Mouse (Mus musculus): ENCODE measurements around the gene Aqp6.

The Aqp6 gene

DNA sequence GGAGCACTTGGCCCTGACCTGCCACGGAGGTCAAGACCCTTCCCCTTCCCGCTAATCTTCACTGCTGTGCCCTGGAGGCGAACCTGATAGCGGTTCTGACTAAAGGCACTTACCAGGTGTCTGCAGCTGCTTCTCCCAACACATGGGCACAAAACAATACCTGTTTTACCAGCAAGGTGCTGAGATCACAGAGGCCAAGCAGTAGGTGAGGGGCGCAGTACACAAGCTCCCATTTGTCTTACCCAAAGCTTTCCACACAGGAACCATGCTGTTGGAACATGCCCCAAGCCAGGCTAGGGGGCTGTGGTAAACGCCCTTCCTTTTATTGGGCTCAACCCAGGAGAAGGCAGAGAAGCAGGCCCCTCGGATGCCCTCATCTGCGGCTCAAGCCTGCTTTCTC, 3.6 kb upstream of the Aqp6 start:
- no peak for DNase-seq (ENCODE audit: low read depth, low spot score)

DNA sequence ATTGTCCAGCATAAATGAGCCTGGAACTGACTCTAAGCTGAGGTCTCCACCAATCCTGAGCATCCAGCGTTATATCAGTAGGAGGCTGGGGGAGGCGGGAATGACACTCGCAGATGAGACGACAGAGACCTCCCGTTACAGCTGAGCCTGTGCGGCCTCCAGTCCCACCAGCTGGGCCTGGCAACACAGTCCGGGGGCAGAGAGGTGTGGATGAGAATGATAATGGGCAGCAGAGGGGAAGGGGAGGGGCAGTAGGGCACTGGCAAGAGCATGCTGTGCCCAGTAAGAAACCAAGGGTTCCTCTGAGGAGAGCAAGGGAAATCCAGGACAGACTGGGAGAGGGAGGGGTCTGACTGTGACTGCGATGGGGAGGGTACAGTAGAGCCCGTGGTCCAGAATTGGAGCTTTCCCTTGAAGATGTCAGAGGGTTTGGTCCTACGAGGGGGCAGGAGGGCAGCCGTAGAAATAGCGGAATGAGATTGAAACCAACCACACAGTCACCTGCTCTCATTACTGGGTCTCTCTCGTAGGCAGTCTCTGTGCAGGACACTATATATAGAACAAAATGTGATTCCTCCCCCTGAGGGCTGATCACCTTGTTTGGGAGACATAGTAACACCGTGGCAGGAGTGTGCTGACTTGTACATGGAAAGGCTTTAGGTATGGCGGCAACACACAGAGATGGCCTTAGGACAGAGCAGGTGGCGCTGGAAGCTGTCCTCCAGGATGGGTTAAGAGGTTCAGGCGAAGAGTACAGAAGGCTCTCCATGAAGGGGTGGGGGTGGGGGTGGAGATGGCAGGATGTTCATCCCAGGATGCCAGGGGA, 1.7 kb upstream of the Aqp6 start:
- no peak for DNase-seq (ENCODE audit: low read depth, low spot score)

DNA sequence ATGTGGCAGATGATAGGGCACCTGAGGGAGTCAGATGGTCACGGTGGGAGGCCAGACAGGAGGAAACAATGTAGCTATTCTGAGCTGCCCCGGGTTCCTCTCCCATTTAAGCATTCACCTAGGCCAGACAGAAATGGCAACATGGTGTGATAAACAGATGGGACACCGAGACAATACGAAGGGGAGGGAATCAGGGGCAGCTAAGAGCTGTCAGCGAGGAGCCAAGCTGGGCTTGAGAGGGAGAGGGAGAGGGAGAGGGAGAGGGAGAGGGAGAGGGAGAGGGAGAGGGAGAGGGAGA, 572 bp downstream of the Aqp6 start:
- DNase-seq (ENCODE audit: low read depth, low spot score): no peak

DNA sequence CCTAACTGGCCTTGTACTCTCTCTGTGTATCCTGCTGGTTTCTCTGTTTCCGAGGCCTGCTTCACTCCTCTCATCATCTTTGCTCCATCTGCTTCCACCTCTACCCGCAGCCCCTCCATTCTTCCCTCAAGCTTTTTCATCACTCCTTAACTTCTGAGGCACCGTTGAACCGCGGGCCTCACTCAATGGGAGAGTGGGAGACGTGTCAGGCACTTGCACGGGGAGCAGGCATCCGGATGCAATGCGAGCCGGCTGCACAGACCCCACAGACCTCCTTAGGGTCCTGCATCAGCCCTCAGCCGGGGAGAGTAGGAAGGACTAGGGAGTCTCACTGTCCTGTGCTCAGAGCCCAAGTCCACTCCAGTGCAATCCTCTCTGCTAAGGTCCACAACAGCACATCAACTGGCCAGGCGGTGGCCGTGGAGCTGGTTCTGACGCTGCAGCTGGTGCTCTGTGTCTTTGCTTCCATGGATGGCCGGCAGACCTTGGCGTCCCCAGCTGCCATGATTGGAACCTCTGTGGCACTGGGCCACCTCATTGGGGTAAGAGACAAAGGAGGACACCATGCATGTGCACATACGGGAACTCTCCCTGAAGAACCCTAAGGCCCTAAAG, 1.1 kb downstream of the Aqp6 start:
- DNase-seq (ENCODE audit: low read depth, low spot score): no peak

DNA sequence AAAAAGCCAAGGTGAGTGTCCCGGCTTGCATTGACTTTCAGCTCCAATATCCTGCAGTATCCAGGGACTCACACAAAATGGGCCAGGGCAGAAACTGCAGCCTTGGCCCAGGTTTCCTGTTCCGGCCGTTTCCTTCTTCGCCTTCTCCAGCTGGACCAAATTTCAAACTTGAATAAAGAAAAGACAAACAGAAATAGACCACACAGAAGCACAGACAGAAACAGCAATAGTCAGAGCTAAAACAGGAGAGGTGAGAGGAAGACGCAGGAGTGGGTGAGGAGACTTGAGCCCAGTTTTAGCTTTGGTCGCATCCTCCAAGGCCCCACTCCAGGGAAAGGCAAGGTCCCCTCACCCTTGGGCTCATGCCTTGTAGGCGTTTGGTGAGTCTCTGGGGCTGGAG, 2.0 kb downstream of the Aqp6 start:
- DNase-seq (ENCODE audit: low read depth, low spot score): no peak

DNA sequence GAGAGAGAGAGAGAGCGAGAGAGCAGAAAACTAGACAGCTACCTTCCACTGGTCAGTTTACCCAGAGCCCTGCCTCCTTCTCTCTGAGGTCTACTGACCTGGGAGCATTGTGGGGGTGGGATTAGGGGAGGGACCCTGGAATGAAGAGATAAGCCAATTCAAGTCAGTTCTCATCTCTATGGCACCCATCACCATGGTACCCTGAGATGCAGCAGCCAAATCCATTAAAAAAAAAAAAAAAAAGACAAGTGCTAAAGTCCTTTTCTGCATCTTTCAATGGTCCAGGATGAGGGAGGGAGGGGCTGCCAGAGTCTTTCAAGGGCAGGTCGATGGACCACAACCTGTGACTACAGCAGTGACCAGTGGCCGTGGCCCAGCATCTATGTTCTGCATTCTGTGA, 4.4 kb downstream of the Aqp6 start:
- DNase-seq (ENCODE audit: low read depth, low spot score): no peak

DNA sequence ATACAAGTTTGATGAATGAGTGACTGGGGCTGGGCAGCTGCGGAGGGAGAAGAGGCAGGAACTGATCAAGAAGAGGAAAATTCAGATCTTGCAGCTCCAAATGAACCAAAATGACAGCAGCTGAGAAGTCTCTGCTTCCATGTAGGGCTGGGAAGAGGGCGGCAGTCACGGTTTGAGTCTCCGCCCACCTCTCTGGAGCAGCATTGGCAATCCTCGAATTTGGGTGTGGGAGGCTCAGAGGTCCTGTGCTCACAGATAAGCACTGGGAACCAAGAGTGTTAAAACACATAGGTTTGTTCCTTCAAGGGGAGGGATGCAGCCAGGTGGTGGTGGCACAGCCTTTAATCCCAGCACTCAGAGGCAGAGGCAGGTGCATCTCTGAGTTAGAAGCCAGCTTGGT, 5.3 kb downstream of the Aqp6 start:
- DNase-seq (ENCODE audit: low read depth, low spot score): no peak

DNA sequence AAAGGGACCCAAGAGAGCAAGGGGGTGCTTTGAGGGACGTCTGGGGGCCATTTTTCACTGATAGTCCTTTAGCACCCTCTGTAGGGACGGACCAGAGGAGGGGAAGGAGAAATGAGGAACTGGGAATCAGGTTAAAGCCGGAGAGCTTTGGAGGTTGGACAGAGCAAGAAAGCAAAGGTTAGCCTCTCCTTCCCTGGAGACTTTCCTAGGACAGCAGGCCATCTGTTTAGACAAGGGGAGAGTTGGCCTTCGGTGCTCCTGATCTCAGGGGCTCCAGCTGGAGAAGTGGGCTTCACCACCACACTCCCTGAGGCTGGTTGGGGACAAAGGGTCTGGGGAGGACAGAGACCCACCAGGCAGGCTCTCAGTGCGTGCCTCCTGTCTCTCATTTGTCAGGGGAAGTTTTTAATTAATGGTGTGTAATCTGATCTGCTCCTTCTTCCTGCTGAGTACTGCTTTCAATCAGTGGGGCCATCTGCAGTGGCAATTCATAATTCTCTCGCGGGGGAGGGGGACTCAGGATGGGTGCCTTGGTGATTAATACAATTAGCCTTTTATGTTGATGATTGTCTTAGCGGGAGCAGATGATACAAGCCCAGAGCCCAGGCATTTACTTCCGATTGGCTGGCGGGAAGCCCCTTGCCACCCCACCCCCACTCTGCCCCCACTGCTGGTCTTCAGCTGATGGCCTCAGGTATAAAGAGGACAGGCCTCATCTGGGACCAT, 6.4 kb downstream of the Aqp6 start:
- no peak for DNase-seq (ENCODE audit: low read depth, low spot score)

DNA sequence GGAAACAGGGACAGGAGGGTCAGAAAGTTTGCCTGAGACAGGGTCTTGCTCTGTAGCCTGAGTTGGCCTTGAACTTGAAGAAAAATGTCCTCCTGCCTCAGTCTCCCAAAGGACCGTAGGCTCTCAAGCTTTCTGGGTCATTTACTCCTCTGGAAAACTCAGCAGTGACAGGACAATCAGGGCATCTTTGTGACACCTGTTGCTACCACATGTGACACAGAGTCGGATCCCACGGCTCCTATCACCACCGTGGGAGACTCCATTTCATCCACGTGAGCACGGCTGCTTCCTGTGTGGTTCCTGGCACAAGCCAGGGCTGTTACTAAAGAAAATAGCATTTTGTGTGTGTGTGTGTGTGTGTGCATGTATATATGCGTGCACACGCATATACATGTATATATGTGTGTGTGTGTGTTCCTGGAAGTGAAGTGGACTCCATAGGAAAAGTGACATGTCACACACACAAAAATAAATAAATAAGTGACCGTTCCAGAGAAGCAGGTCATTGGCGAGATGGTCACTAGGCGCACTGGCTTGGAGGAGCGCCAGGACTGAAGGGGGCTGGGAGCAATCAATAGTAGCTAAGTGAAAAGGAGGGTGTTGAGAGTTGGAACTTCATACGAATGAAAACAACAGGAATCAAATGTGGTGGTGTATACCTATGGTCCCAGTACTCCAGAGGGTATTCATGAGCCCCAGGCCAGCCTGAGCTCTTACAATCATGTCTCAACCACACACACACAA, 7.4 kb downstream of the Aqp6 start:
- no peak for DNase-seq (ENCODE audit: low read depth, low spot score)

DNA sequence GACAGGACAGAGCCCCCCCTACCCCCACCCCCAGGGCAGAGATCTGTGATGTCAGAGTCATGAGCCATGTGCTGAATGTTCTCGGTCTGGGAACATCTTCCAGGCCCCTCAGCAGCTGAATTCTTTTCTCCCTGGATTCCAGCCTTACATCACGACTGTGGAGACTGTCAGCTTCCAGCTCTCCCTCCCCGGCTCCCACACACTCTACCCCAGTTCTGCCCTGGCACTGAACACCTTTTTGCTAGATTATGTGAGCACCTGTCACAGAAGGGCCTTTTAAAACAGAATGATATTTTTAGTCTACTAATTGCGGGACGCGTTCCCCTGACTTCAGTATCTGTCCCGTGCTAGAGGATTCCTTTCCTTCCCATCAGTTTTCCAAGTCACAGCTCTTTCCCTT, 10.4 kb downstream of the Aqp6 start:
- DNase-seq (ENCODE audit: low read depth, low spot score): no peak

DNA sequence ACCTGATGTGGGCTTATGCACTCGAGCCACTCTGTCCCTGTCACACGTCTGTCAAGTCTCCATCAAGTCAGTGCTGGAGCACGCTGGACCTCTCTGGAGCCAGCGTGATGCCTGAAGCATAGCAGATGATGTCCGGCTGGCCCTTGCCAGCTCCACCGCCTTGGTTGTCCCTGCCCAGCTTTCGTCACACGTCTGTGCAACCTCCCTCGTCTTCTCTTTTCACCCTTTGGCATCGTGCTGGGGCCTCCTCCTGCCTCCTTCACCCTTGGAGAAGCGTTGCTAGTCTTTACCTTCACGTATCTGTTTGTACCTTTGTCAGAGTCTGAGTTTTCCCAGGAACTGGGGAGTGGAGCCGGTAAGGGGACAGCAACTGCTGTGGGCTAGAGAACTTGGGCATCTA, 13.1 kb downstream of the Aqp6 start:
- DNase-seq (ENCODE audit: low read depth, low spot score): no peak

DNA sequence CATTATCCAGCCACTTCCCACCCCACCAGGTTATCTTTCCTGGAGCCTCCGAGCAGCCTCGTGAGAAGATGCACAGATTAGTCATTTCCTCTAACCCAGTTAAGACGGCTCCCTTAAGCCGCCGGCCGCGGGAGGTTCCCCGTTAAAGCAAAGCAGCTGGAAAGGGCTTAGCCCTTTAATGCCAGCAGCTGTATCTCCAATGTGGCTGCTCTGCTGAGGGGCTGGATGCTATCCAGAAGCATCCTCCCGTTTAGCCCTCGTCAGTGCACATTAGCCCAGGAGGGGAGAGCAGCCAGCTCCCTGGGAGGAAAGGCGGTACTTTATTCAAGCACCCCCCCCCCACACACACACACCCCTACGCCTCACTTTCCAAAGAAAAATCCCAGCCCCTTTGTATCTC, 13.6 kb downstream of the Aqp6 start:
- no peak for DNase-seq (ENCODE audit: low read depth, low spot score)

DNA sequence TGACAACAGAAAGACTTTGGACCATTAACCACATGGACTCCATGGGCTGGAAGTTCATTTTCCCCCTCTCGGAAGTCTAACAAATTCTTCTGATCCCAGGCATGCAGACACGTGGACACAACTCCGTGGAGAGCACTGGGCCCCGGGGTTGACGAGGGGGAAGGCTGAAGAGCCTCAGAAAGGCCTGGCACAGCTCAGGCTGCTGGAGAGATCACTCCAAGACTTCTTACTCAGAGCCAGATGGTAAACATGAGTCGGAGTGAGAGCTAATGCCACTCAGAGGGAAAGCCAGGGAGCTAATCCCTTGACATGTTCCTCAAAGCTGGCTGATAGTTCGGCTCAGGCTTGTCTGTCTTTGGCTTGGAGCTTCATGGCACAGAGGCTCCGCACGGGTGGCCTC, 14.0 kb downstream of the Aqp6 start:
- DNase-seq (ENCODE audit: low read depth, low spot score): no peak

DNA sequence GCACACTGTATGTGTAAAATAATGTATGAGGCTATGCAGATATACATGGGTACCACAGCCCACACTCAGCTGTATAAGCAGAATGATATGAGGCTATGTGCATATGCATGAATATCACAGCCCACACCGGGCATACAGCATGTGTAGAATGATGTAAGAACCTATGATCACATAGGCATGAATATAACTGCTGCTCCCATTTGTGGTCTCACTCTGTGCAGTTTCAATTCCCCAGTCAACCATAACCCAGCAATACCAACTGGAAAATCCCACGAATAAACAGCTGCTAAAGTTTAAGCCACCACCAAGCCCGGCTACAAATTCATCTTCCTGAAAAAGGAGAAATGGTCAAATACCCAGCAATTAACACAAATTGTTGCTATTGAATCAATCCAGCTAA, 17.4 kb downstream of the Aqp6 start:
- no peak for DNase-seq (ENCODE audit: low read depth, low spot score)

DNA sequence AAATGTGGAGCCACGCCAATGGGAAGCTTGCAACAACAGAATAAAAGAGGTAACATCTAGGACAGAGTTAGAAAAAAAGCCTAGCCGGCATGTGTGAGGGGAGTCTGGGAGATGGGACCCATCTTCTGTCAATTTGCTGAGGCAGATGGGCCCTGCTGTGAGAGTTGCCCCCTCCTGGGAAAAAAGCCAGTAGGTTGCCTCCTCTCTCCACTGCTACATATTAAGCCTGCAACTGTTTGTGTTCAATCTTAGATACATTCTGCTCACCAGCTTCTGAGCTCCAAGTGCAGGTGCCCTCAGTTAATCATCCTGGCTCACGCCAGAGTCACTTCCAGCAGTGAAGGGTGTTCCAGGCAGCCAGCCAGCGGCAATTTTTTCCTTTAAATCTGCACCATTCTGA, 18.6 kb downstream of the Aqp6 start:
- no peak for DNase-seq (ENCODE audit: low read depth, low spot score)

DNA sequence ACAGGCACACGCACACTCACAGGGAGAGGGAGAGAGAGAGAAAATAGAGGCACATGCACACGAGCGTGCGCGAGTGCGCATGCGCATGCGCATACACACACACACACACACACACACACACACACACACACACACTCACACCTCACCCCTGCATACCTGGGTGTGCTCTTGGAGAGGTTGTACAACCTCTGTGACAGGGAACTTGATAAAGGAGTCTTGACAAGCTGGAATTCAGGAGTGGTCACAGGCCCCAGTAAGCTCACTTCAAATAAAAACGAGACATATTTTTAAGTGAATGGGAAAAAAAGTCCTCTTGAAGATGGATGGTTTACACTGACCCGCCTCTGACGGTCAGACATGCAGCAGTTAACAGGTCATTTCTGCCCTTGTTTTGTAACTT, 20.9 kb downstream of the Aqp6 start:
- DNase-seq (ENCODE audit: low read depth, low spot score): no peak

DNA sequence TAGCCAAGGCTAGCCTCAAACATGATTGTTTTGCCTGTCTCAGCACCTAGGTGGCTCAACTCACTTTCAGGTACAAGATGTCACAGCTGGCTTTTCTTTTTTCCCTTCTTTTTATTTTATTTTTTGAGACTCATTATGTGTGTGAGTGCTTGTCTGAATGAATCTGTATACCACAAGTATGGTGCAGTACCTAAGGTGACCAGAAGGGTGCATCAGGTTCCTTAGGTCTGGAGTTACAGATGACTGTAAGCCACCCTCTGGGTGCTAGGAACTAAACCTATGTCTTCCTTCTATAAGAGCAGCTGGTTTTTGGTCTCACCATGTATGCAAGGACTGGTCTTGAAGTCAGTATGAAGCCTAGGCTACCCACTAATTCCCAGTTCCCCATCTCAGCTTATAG, 30.4 kb downstream of the Aqp6 start:
- DNase-seq (ENCODE audit: low read depth, low spot score): no peak

DNA sequence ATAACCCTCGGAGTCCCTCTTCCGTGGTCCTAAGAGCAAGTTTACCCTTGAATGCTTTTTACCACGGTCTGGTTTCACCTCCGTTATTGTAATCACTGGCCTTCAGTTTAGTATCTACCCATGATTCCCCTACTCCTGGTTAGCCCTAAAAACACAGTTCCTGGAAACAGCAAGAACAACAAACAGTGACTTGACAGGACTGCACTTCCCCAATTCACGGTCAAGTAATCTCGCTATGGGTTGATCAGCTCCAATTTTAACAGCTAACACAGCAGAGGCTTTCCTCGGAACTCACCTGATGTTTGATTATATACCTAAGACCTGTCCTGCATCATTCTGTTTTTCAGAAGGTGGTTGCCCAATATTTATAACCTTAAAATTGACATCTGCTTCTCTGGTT, 33.5 kb downstream of the Aqp6 start:
- no peak for DNase-seq (ENCODE audit: low read depth, low spot score)

DNA sequence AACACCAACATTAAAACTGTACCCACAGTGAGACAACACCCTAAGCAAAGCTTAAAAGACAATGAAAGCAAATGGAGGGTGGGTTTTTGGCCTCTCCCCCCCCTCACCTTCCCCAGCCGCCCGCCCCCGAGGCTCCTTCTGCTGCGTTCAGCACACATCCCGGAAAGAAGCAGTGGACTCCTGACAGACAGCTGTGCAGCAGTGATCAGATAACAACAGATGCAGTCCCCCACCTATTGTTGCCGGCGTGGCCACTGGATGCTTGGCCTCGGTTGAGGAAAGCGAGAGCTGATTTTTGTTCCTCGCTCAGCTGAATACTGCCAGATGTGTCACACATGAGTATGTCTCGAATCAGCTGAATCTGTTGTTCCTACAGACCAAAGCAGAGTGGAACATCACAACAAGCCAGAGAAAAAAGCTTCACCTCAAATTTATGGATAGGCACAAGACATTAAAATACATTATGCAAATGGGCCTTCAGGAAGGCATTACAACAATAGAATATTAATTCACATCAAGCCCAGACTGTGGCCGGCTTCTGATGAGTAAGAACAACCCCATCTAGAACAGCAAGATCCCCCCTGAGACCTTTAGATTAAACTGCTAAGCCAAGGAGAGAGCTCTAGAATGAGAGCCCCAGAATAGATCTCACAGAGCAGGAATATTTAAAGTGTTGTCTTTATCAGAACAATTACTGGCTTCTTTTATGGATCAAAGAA, 36.4 kb downstream of the Aqp6 start:
- DNase-seq (ENCODE audit: low read depth, low spot score): no peak

DNA sequence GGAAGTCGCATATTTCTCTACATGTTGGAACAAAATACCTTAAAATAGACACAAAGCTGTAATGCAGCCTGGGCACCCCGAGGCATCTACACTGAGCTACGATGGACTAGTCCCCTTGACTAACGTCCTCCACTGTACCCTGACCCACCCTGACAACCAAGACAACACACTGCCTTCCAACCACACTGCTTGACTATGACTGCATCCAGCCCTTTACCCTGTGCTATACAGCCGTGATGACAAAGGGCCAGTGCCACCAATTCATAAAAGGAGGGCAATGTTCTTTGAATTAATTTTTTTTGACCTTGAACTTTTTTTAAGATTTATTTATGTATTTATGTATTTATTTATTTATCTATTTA, 36.9 kb downstream of the Aqp6 start:
- DNase-seq (ENCODE audit: low read depth, low spot score): no peak

DNA sequence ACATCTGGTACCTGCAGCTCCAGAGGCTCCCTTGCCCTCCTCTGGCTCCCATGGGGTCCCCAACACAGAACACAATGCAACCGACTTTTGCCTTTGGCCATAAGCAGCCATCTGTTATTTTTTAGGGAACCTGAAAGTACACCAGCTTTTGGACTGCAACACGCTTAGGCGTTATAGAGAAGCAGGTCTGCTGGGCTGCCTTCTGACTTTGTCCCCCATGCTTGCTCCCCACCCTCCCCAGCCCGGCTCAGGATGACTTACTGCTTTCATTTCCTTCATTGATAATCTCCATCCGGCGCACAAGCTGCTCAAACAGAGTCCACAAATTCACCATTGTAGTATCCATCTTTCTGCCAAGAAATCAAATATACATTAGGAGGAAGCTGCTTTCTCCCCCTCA, 41.4 kb downstream of the Aqp6 start:
- DNase-seq (ENCODE audit: low read depth, low spot score): no peak

DNA sequence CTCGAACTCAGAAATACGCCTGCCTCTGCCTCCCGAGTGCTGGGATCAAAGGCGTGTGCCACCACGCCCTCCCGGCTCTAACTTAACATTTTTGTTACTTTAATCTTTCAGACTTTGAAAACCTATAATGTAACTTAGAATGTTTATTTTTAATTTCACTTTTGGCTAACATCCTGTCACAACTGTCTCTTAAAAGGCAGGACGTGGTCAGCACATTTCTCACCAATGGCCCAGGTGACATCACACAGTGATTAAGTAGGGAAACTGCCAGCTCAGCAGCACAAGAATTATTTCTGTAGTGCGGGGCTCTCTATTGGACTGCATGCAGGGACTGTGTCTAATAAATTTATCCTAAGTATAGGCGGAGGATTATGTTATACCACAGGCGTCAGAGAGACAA, 42.6 kb downstream of the Aqp6 start:
- no peak for DNase-seq (ENCODE audit: low read depth, low spot score)

Measured in telencephalon, adult 2 months (tissue).